Mouse (Mus musculus) monocyte, adult 5-6 weeks (primary cell): ENCODE results near the gene Ttc29. TPM values are rescaled to one million over a fixed set of nuclear protein-coding genes. Genes with fewer than 3 reads are reported as not detected.

Experiments used
- ATAC-seq: fragments of 153-309, 156-312 bp; replicated peaks from 2 replicates; pipeline ENCODE4 v1.8.0; 2017; ENCODE audit warnings: mild to moderate bottlenecking; ENCODE audit not compliant: low TSS enrichment, insufficient number of reproducible peaks, severe bottlenecking, poor library complexity, low FRiP score
- total RNA-seq: library from RNA; stranded (forward); fragments of 200-1000, 200-491, 200-594 nt; gene quantifications from 3 replicates; pipeline ENCODE4 v1.2.3, GENCODE M21; 2017

The Ttc29 gene
- 1.8 to 1.9 TPM in 2 of 3 replicates, not detected in the other for total RNA-seq

DNA sequence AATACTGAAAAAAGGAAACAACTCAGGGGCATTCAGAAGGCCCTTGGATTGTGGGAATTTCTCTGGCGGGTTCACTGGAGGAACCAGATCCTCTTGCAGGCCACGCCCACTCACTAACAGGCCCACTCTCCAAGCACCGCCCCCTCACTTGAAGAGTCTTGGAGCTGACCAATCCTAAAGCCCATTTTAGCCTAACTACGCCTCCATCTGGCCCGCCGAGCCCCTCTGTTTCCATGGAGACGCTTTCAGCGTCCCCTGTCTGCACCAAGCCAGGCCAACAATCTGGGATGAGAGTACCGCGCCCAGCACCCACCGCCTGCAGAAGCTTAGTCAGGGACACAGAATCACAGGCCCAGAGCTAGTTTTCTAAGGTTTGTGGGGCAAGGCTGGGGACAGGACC, at the start of gene Ttc29:
Gene Ttc29 (plus strand): TSS at position 224 of the 400 bp plus-strand sequence.
- ATAC-seq, result no peak

DNA sequence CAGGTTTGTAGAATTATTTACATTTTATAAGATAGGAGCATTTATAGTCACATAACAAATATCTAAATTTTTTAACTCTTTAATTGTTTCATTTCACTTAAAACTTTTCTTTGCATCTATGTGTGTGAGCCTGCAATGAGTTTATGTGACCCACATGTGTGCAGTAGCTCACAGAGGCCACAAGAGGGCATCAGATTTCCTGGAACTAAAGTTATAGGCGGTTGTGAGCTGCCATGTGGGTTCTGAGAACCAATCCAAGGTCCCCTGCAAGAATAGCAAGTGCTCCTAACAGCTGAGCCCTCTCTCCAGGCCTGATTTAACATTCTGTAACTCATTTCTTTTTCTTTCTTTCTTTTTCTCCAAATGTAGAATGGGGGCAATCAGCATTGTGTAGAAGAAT, 41.7 kb upstream of the Ttc29 start:
- no peak for ATAC-seq

- no peak for ATAC-seq
Observed at GRCm38 (mm10) chr8:78182654-78183053, 30.4 kb upstream of the Ttc29 start.

DNA sequence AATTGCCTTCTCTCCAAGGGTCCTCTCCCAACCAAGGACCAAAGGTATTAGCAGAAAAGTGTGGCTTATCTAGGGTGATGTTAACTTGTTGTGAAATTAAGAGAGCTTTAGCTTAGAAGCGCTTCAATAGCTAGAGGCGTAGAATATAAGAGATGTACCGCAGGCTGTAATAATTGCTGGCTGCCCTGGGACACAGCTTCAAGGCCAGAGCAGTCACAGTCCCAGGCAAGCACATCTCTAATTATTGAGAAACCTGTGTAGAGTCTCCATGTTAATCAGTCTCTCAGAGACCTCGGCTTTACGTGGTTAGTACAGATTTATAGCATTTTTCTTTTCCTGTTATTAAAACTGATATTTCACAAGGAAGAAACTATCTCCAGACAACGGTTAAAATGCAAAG, 29.7 kb upstream of the Ttc29 start:
- ATAC-seq, result no peak

GRCm38 (mm10) chr8:78187087-78187486, 26.0 kb upstream of the Ttc29 start:
- ATAC-seq, result no peak

DNA sequence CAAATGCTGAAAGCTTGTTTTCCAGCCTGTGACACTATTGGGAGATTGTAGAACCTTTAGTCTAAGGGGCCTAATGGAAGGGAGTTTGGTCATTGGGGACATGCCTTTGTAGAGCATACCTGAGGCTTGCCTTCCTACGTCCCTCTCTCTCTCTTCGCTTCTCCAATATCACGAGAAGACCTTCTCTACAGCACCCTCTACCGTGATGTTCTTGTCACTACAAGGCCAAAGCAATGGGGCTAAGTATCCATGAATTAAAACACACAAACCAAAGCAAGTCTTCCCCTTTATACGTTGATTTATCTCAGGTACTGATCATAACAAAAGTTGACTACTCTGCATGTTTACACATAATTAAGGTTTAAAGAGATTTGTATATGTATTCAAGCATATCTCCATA, 8.9 kb upstream of the Ttc29 start:
- no peak for ATAC-seq

DNA sequence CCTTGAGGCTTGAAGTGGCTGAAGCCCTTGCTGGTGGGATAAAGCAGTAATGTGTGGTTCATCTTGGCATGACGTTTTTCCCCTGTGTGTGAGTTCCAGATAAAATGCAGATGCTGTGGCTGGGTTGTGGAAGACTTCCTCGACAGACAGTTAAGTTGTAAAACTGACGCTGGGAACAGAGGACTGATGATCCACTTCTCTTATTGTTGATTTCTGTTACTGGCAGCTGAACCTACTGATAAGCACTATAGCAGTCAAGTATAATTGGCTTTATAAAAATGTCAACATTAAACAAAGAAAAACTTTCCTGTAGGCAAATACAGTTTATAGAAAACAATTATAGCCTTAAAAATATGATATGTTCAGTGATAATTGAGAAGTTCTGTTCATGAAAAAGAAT, 2.7 kb upstream of the Ttc29 start:
- no peak for ATAC-seq

DNA sequence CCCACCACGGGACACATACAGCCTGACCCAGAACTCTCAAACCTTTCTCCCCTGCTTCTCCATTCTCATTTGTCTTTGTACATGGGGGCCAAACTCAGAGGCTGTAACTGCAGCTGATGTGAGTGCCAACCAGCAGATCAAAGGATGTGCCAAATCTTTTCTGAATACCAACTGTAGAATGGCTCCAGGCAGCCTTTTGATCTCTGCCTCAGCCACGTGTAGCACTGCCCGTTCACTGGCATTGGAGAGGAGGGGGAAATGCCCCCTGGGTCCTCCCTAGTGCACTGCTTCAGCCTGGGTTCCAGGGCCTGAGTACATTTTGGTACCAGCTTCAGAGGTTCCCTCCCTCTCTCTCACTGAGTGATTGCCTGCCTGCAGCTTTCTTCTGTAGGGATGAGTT, 1.5 kb downstream of the Ttc29 start:
- ATAC-seq, result no peak

DNA sequence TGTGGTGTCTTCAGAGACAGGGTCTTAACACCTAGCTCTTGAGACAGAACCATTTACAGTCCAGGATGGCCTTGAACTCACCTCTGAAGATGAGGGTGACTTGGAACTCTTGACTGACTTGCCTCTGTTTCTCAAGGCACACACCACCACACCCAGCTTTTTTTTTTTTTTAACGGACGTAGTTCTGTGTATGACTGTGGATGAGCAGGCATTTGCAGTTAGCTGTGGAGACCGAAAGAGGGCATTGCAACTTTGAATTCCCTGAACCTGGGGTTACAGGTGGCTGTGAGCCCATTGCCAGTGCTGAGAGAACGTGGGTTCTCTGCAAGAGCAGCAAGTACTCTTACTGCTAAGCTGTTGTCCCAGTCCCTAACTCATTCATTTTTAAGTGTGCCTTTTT, 13.0 kb downstream of the Ttc29 start:
- no peak for ATAC-seq

GRCm38 (mm10) chr8:78230721-78231120, 17.6 kb downstream of the Ttc29 start:
- ATAC-seq, result no peak

DNA sequence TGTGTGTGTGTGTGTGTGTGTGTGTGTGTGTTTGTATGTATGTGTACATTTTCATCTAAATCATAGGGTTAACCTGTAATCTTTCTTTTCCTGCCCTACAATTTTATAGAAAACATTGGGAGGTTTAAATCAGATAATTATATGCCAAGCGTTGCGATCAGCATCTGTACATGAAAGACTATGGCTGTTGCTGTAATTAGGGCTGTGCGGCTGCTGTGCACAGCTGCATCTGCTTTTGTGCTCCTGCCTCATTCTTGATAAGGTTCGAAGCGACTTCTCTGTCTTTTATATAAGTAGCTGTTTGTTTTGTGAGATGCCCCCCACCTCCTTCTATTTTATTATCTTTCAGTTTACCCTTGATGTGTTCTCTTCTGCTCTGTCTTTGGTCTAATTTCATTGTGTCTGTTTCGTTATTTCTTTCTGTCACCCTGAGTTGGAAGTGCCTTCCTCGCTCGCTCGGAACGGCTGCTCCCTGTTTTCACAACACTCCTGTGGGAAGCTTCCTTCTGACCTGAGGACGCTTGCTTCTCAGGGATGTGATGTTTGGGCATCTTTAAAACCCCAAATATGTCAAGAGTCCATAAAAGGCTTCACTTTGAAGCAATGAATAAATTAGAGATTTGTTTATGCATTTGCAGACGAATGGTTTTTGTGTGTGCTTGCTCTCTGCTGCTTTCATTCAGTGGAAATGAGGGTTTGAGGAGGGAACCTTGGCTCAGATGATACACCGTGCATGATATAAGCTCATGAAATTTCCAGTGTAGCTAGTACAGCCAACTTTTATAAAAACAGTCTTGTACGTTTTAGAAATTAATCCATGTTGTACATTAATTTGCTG, 20.0 kb downstream of the Ttc29 start:
- no peak for ATAC-seq

DNA sequence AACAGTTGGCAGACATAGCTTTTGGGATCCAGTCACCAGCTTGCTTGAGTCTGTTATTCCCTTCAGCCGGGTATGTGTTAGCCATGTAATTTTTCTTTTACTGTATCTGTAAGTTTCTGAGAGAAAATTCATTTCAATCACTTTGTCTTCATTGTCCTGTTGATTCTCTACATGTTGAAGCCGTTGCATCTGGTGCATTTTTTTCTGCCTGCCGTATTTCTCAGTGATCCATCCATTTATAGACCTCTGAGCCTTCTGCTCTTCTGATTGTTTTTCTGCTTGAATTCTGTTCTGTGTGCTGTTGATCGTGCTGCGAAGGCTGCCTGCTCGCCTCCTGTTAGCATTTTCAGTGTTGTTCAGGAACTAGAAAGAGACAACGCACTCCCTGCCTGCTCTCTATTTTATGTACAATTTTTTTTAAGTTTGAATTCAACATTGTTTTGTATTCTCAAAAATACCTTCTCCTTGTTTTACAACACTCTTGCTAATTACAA, 20.7 kb downstream of the Ttc29 start:
- no peak for ATAC-seq

- ATAC-seq, result no peak
Observed at GRCm38 (mm10) chr8:78237972-78238675, 25.0 kb downstream of the Ttc29 start.

- ATAC-seq, result no peak
Observed at GRCm38 (mm10) chr8:78251115-78251514, 38.0 kb downstream of the Ttc29 start.

DNA sequence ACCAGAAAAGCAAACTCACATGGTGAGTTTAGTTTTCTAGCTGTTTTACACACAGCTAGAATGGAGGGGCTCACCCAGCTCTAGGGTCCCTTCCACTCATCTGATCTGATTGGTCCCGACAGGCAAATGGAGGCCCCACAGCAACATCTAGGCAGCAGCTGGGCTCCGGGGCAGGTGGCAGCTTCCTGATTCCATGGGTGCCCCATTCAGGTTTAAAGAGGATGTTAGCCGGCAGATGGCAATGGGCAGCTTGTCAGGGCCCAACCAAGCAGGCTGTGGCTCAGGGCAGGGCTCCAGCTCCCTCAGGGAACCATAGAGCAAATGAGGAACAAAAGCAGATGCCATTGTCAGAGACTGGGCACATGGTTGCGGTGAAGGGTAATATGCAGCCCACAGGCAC, 41.3 kb downstream of the Ttc29 start:
- no peak for ATAC-seq

DNA sequence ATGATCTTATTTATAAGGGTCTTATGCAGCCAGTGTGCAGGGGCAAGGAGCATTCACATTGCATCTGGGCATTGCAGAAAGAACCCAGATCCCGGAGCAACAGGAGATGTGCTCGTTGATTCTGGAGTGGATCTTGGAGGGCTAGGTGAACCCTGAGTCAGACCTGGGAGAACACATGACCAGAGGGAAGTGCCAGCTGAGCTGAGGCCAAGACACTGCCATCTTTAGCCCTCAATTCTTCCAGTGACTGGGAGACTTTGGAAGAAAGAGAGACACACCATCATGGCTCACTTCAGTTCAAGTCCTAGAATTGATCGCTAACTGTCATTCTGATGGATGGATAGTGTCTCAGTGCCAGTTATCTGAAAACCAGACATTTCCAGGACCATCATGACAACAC, 41.9 kb downstream of the Ttc29 start:
- no peak for ATAC-seq

GRCm38 (mm10) chr8:78265506-78265905, 52.4 kb downstream of the Ttc29 start:
- ATAC-seq, result no peak

DNA sequence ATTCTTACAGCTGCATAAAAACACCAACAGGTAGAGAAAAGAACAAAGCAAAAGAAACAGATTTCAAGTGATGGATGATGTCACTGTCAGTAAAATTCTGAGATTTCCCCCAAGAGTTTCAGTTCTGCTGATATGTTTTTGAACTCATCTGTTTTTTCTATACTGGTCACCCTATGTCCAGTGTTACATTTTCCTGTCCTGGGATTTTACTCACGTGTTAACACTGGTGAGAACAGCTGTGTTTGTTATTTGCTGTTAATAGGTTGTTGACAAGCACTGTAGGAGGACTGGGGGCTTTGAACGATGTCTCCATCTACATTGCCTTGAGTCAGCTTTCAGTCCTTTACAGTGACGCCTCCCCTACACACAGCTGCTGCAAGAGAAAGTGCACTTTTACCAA, 53.1 kb downstream of the Ttc29 start:
- ATAC-seq, result no peak

DNA sequence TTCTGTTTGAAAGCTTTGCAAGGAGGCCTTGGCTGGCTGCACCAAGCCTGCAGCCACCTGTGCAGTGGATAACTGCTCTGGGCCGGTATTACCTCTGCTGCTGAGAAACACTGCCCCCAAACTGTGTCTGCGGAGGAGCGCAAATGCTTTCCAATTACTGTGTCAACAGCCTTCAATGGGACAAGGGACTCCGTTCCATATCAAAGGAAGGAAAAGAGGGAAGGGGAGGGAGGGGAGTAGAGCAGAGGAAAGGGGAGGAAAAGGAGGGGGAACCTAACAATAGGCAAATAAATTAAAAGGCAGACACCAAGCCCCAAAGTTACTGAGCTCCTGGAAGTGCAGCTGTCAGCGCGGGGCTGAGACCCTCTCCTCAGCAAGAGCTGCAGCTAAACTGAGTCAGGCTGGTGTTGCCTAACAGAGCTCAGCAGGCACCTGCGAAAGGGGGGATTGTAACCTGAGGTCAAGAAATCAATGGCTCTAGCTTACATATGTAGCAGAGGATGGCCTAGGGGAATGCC, 54.9 kb downstream of the Ttc29 start:
- ATAC-seq, result no peak

DNA sequence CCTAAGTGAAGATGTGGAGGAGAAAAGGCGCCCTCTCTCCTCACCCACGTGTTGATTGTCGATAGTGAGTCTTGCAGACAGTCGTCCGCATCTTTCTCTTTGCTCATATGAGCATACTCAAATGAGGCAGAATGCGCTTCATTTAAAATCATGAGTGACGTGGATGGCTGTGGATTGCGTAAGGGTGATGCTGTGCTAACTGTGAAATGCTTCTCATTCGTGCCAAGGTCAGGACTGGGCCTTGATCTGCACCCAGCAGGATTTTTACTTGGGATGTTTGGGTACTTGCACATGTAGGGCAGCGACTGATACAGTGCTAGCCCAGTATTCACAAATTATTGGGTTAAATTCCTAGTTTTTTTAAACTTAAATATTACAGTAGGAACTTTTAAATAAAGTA, 56.2 kb downstream of the Ttc29 start:
- ATAC-seq, result no peak
